Mouse (Mus musculus): ENCODE data around the gene Eprs.

DNA sequence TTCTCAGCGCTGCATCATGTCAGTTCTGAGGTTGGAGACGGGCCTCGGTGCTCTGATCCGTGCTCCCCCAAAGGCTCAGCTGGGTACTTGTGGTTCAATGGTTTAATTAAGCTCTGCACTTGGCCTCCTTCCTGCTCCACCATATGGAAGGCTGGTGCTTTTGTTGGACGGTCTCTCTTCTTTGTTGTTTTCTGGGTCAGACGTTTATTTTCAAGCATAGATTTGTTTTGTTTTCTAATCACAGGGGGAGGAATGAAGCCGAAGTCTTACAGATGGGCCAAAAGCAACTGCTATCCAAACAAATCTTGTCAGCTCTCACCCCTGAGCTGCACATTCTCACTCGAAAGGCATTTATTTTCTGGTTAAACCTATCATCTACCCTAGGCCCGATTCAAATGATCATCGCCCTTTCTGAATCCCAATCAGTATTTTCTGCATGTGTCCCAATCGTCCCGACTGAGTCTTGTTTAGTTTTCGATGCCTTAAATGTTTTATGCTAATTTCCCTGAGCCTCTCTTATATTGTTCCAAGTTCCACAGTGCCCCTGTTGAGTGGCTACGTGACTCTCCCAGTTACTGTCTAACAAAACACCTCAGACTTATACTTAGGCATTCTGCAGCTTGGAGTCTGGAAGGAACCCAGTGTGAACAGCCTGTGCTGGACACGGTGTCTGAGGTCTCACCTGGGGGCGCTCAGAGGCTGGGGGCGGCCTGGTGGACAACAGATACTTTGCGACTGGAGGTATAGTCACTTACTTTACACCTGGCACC lies 79.0 kb downstream of the Eprs start:
- TF ChIP-seq POLR2AphosphoS5 (IDR thresholded peaks at IDR 0.05; ENCODE audit: insufficient replicate concordance, low read depth, low read length) = no peak
- no peak for TF ChIP-seq GATA1 (IDR thresholded peaks at IDR 0.05; ENCODE audit: borderline replicate concordance, low read length)
- no peak for TF ChIP-seq CTCF (IDR thresholded peaks at IDR 0.05; ENCODE audit: low read depth, low read length)

Data from G1E (cell line).